Mouse (Mus musculus) neural tube, embryonic 10.5 days (tissue): ENCODE measurements around the gene Extl1.

Experiments
- DNase-seq: peaks from one replicate; pipeline ENCODE4 v3.0.0-alpha.2; 2017; ENCODE audit warnings: low spot score; ENCODE audit errors: extremely low spot score

The Extl1 gene

GRCm38 (mm10) chr4:134314081-134314655 lies 69.5 kb downstream of the Extl1 start:
- no peak for DNase-seq

- DNase-seq: no peak
Observed at GRCm38 (mm10) chr4:134312901-134313300, 70.7 kb downstream of the Extl1 start.

- DNase-seq: no peak
Observed at GRCm38 (mm10) chr4:134312341-134312740, 71.3 kb downstream of the Extl1 start.

GRCm38 (mm10) chr4:134311784-134312183 lies 71.9 kb downstream of the Extl1 start:
- DNase-seq: no peak

- DNase-seq: no peak
Observed at GRCm38 (mm10) chr4:134310656-134311055, 73.0 kb downstream of the Extl1 start.

- no peak for DNase-seq
Observed at GRCm38 (mm10) chr4:134310106-134310505, 73.5 kb downstream of the Extl1 start.

GRCm38 (mm10) chr4:134307367-134308072 lies 76.1 kb downstream of the Extl1 start:
- DNase-seq: peak; percentile 20

- no peak for DNase-seq
Observed at GRCm38 (mm10) chr4:134306963-134307362, 76.7 kb downstream of the Extl1 start.
